Mouse (Mus musculus): ENCODE data around the gene Lemd1.

DNA sequence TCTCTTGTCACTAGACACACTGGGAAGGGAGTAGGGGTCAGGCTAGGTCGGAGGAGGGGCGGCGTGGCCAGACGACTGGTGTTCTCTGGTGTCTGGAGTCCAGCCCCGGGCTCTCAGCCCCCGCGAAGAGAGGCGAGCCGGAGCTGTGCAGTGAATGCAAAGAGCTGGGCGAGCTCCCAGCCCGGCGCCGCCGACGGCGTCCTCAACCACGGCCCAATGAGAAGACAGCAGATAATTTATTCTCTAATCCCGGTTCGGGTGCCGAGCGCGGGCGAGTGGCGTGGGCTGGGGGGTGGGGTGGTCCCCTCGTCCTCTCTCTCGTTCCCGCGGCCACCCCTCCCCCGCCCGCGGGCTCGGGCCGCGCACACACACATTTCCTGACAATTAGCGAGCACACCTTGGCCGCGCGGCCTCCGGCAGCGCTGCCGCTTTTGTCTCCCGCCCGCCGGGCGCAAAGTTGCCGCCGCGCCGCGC lies 1.2 kb upstream of the Lemd1 start:
- TF ChIP-seq POLR2A (IDR thresholded peaks at IDR 0.05; ENCODE audit: borderline replicate concordance, extremely low read depth, low read depth, low read length): no peak
- no peak for TF ChIP-seq CTCF (IDR thresholded peaks at IDR 0.05; ENCODE audit: insufficient read depth, low read length)

Data from lung, adult 2 months (tissue).